Mouse (Mus musculus) midbrain, embryonic 12.5 days (tissue): ENCODE measurements around the gene Hoxb3. TPM values are rescaled to one million over a fixed set of nuclear protein-coding genes. Genes with fewer than 3 reads are reported as not detected.

Source experiments
- ATAC-seq: fragments of 200-750 bp; cut with Nextera tagmentation; 2 replicates; pipeline ENCODE4 v1.8.0; 2017; ENCODE audit warnings: low read depth, moderate TSS enrichment, moderate library complexity; ENCODE audit not compliant: low FRiP score
- H3K27ac ChIP-seq: fragments of 300-500 bp; sonication (generic); replicated peaks from 2 replicates; pipeline ENCODE4 v1.5.1; 2016; ENCODE audit warnings: mild to moderate bottlenecking
- H3K27me3 ChIP-seq: fragments of 300-500 bp; sonication (generic); 2 replicates; pipeline ENCODE4 v1.6.1; 2016; ENCODE audit warnings: mild to moderate bottlenecking
- H3K36me3 ChIP-seq: fragments of 300-500 bp; sonication (generic); 2 replicates; pipeline ENCODE4 v1.6.1; 2016
- H3K4me1 ChIP-seq: fragments of 300-500 bp; sonication (generic); 2 replicates; pipeline ENCODE4 v1.6.1; 2016
- H3K4me2 ChIP-seq: fragments of 300-500 bp; sonication (generic); replicated peaks from 2 replicates; pipeline ENCODE4 v1.6.1; 2016; ENCODE audit warnings: mild to moderate bottlenecking, moderate library complexity
- H3K4me3 ChIP-seq: fragments of 300-500 bp; sonication (generic); 2 replicates; pipeline ENCODE4 v1.5.1; 2016; ENCODE audit warnings: mild to moderate bottlenecking
- H3K9ac ChIP-seq: fragments of 300-500 bp; sonication (generic); replicated peaks from 2 replicates; pipeline ENCODE4 v1.6.1; 2016; ENCODE audit warnings: mild to moderate bottlenecking, moderate library complexity
- H3K9me3 ChIP-seq: fragments of 300-500 bp; sonication (generic); 2 replicates; pipeline ENCODE4 v1.6.1; 2016; ENCODE audit warnings: mild to moderate bottlenecking
- WGBS: fragments of 180-500 bp; shearing (Covaris S2); methylation state at CpG from one replicate; pipeline ENCODE4 v1.1.7; 2016; 5-methylcytosine and 5-hydroxymethylcytosine counted together
- polyA plus RNA-seq: library from polyadenylated mRNA; unstranded; fragments of >200 nt; fragmentation: Nextera tagmentation; extraction: Ambion mirVana; gene quantifications from 2 replicates; pipeline ENCODE4 v1.2.1, GENCODE M21; 2016

Hoxb3 gene
- polyA plus RNA-seq, 1 experiment from 2014 or later: not detected

- H3K4me2 ChIP-seq: no peak overlapping the region
- peaks cover 12% of the 10 kb centered on the region; the same call in 1 of the 2 replicates for H3K4me1 ChIP-seq
- WGBS: 1% methylated on average over 35 of the region's 35 CpGs
Measured at GRCm38 (mm10) chr11:96300354-96301063, 22.6 kb upstream of the Hoxb3 start.

GRCm38 (mm10) chr11:96301064-96301431, 22.1 kb upstream of the Hoxb3 start:
- Histone ChIP-seq H3K4me3 (no peak overlapping the region), H3K27me3 (peaks cover 100% of the 10 kb centered on the region), H3K4me2 (no peak overlapping the region), H3K9me3 (no peaks in the 10 kb centered on the region), H3K36me3 (no peaks in the 10 kb centered on the region), H3K9ac (no peak overlapping the region), H3K27ac (no peak overlapping the region), H3K4me1 (peaks cover 12% of the 10 kb centered on the region; the same call in 1 of the 2 replicates)
- 2% methylated on average over 10 of the region's 10 CpGs for WGBS
- no peak for ATAC-seq

More at GRCm38 (mm10) chr11:96300354-96301063, 22.6 kb upstream of the Hoxb3 start:
- no peak overlapping the region for H3K27ac ChIP-seq
- H3K9ac ChIP-seq: no peak overlapping the region
- ATAC-seq: no peak
- 0 out of 2 replicates have a peak overlapping the region, but pooled peaks have one; percentile 2 for H3K4me3 ChIP-seq
- peaks cover 100% of the 10 kb centered on the region for H3K27me3 ChIP-seq
- H3K9me3 ChIP-seq: no peaks in the 10 kb centered on the region
- no peaks in the 10 kb centered on the region for H3K36me3 ChIP-seq

GRCm38 (mm10) chr11:96301837-96302236, 21.3 kb upstream of the Hoxb3 start:
- no peak overlapping the region for H3K27ac ChIP-seq
- no peak overlapping the region for H3K4me2 ChIP-seq
- H3K27me3 ChIP-seq: peaks cover 100% of the 10 kb centered on the region
- no peak for ATAC-seq
- H3K4me1 ChIP-seq: peaks cover 12% of the 10 kb centered on the region; the same call in 1 of the 2 replicates
- H3K36me3 ChIP-seq: no peaks in the 10 kb centered on the region
- WGBS: 1% methylated on average over 15 of the region's 15 CpGs
- no peak overlapping the region for H3K9ac ChIP-seq
- H3K4me3 ChIP-seq: no peak overlapping the region
- H3K9me3 ChIP-seq: no peaks in the 10 kb centered on the region

- H3K27ac ChIP-seq: no peak overlapping the region
- peaks cover 12% of the 10 kb centered on the region; the same call in 1 of the 2 replicates for H3K4me1 ChIP-seq
- 3% methylated on average over 23 of the region's 23 CpGs for WGBS
- H3K4me3 ChIP-seq: no peak overlapping the region
- H3K36me3 ChIP-seq: no peaks in the 10 kb centered on the region
- 0 out of 2 replicates have a peak overlapping the region, but pooled peaks have one; percentile 7 for H3K4me2 ChIP-seq
- no peak for ATAC-seq
- peaks cover 100% of the 10 kb centered on the region for H3K27me3 ChIP-seq
- no peak overlapping the region for H3K9ac ChIP-seq
- no peaks in the 10 kb centered on the region for H3K9me3 ChIP-seq
Measured at GRCm38 (mm10) chr11:96302381-96303150, 20.6 kb upstream of the Hoxb3 start.

- Histone ChIP-seq H3K9me3 (no peaks in the 10 kb centered on the region), H3K27me3 (peaks cover 100% of the 10 kb centered on the region), H3K36me3 (no peaks in the 10 kb centered on the region), H3K27ac (no peak within 1 kb of the TSS), H3K4me2 (0 out of 2 replicates have a peak within 1 kb of the TSS, but pooled peaks have one; percentile 7), H3K9ac (no peak within 1 kb of the TSS), H3K4me1 (peaks cover 12% of the 10 kb centered on the region; the same call in 1 of the 2 replicates), H3K4me3 (0 out of 2 replicates have a peak within 1 kb of the TSS, but pooled peaks have one; percentile 7)
- ATAC-seq: no peak
- 1% methylated on average over 67 of the region's 69 CpGs for WGBS
Measured at GRCm38 (mm10) chr11:96303151-96304099, 19.7 kb upstream of the Hoxb3 start, which contains the start of gene Hoxb5. TSS of gene Hoxb5 (plus strand) at chr11:96303336.

GRCm38 (mm10) chr11:96304381-96305195, 18.5 kb upstream of the Hoxb3 start:
- no peak overlapping the region for H3K9ac ChIP-seq
- H3K27ac ChIP-seq: no peak overlapping the region
- peaks cover 100% of the 10 kb centered on the region for H3K27me3 ChIP-seq
- no peaks in the 10 kb centered on the region for H3K36me3 ChIP-seq
- H3K4me1 ChIP-seq: peaks cover 12% of the 10 kb centered on the region; the same call in 1 of the 2 replicates
- H3K4me3 ChIP-seq: no peak overlapping the region
- ATAC-seq: no peak
- WGBS: under 1% methylated on average over 38 of the region's 38 CpGs
- no peak overlapping the region for H3K4me2 ChIP-seq
- H3K9me3 ChIP-seq: no peaks in the 10 kb centered on the region

GRCm38 (mm10) chr11:96305505-96306182, 17.5 kb upstream of the Hoxb3 start:
- Histone ChIP-seq H3K4me1 (peaks cover 9% of the 10 kb centered on the region; the same call in 1 of the 2 replicates), H3K4me2 (no peak overlapping the region), H3K27ac (no peak overlapping the region), H3K36me3 (no peaks in the 10 kb centered on the region), H3K9me3 (no peaks in the 10 kb centered on the region), H3K4me3 (no peak overlapping the region), H3K9ac (no peak overlapping the region), H3K27me3 (peaks cover 100% of the 10 kb centered on the region)
- ATAC-seq: no peak
- 10% methylated on average over 6 of the region's 6 CpGs for WGBS

GRCm38 (mm10) chr11:96306183-96306907, 16.8 kb upstream of the Hoxb3 start:
- Histone ChIP-seq H3K4me2 (no peak overlapping the region), H3K4me3 (no peak overlapping the region), H3K27ac (no peak overlapping the region), H3K9me3 (no peaks in the 10 kb centered on the region), H3K27me3 (peaks cover 100% of the 10 kb centered on the region), H3K4me1 (peaks cover 9% of the 10 kb centered on the region; the same call in 1 of the 2 replicates), H3K9ac (no peak overlapping the region), H3K36me3 (no peaks in the 10 kb centered on the region)
- ATAC-seq: no peak
- 3% methylated on average over 7 of the region's 7 CpGs for whole genome bisulfite sequencing

- ATAC-seq: no peak
- H3K4me1 ChIP-seq: peaks cover 9% of the 10 kb centered on the region; the same call in 1 of the 2 replicates
- H3K4me2 ChIP-seq: no peak overlapping the region
- no peak overlapping the region for H3K4me3 ChIP-seq
- H3K27me3 ChIP-seq: peaks cover 100% of the 10 kb centered on the region
- no peak overlapping the region for H3K27ac ChIP-seq
- H3K9me3 ChIP-seq: no peaks in the 10 kb centered on the region
- WGBS: 4% methylated on average over 13 of the region's 13 CpGs
- H3K36me3 ChIP-seq: no peaks in the 10 kb centered on the region
- no peak overlapping the region for H3K9ac ChIP-seq
Measured at GRCm38 (mm10) chr11:96306908-96307269, 16.2 kb upstream of the Hoxb3 start.

- H3K4me2 ChIP-seq: no peak overlapping the region
- H3K9me3 ChIP-seq: no peaks in the 10 kb centered on the region
- no peak overlapping the region for H3K27ac ChIP-seq
- H3K4me3 ChIP-seq: no peak overlapping the region
- H3K9ac ChIP-seq: no peak overlapping the region
- peaks cover 100% of the 10 kb centered on the region for H3K27me3 ChIP-seq
- WGBS: 7% methylated on average over 4 of the region's 4 CpGs
- no peaks in the 10 kb centered on the region for H3K36me3 ChIP-seq
- no peak for ATAC-seq
- H3K4me1 ChIP-seq: peaks cover 4% of the 10 kb centered on the region; the same call in 1 of the 2 replicates
Measured at GRCm38 (mm10) chr11:96308763-96309162, 14.4 kb upstream of the Hoxb3 start.
